Mouse (Mus musculus): ENCODE data around the gene Tpp1. TPM values are rescaled to one million over a fixed set of nuclear protein-coding genes. Genes with fewer than 3 reads are reported as not detected.
"Not testable (repeated sequence)": the region's sequence is repeated elsewhere in the genome, so short reads cannot be mapped to it uniquely, and the experiment has no call there.

Tpp1 gene
- total RNA-seq, 2 experiments from 2014 or later = 39.1 to 52.2 TPM

GRCm38 (mm10) chr7:105762517-105763270 is 10.7 kb upstream of the Tpp1 start:
- no peak for DNase-seq

GRCm38 (mm10) chr7:105761813-105762484 is 9.9 kb upstream of the Tpp1 start:
- no peak for DNase-seq

GRCm38 (mm10) chr7:105753281-105753680 is 1.2 kb upstream of the Tpp1 start:
- no peak for DNase-seq

GRCm38 (mm10) chr7:105752716-105753115 is 681 bp upstream of the Tpp1 start:
- no peak for DNase-seq

GRCm38 (mm10) chr7:105747776-105748175 is 4.3 kb downstream of the Tpp1 start:
- DNase-seq = no peak

GRCm38 (mm10) chr7:105743926-105744590 is 8.0 kb downstream of the Tpp1 start, which contains the start of gene Taf10:
Taf10 (minus strand) TSS chr7:105744361.
- DNase-seq = peak; percentile 88 to 90

- DNase-seq = not testable (repeated sequence)
These were observed 8.6 kb downstream of the Tpp1 start for GRCm38 (mm10) chr7:105743246-105743925.

DNA sequence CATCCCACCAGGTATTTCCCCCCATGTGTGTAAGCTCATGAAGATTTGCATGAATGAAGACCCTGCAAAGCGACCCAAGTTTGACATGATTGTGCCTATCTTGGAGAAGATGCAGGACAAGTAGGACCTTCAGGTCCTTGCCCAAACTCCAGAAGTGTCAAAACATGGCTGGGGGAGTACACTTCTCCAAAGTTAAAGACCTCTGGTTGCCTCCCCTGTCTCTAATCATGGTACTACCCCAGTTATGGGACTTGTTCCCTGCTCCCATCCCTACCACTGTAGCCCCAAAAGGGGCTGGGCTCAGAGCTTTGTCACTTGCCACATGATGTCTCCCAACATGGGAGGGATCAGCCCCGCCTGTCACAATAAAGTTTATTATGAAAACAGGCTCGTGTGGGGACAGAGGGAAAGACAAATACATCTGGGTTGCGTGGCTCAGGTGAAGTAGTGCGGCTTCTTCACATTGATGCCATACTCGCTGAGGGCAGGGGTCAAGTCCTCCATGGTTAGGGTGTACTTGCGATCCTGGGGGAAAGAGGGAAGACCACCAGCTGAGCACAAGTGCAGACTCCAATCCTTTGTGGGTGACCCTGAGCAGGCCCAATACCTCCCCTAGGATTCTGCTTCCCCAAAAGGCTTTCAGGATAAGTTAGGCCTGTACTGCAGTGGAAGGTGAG is 9.4 kb downstream of the Tpp1 start:
- not testable (repeated sequence) for DNase-seq

DNA sequence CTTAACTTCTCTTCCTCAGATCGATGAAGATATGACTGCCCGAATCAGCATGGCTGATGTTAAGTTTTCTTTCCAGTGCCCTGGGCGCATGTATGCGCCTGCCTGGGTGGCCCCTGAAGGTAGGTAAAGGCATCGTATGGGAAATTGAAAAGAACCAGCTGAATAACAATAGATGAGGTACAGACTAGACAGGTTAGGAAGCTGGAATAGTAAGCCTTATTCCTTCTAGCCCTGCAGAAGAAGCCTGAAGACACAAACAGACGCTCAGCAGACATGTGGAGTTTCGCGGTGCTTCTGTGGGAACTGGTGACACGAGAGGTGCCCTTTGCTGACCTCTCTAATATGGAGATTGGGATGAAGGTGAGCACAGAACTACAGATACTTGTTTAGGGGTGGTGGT is 10.1 kb downstream of the Tpp1 start:
- no peak for DNase-seq

DNA sequence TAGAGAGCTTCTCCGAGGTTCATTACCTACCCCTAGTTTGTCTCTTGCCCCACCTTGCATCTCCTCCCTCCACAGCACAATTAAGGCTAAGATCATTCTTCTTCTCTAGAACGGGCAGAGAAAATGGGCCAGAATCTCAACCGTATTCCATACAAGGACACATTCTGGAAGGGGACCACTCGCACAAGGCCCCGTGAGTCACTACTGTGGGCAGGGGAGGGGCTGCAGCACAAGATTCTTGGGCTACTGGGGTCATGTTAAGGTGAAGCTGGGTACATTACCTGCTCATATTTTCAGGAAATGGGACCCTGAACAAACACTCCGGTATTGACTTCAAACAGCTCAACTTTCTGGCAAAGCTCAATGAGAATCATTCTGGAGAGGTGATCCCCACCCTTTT is 11.2 kb downstream of the Tpp1 start:
- no peak for DNase-seq

GRCm38 (mm10) chr7:105740089-105740795 is 11.8 kb downstream of the Tpp1 start:
- DNase-seq = no peak

DNA sequence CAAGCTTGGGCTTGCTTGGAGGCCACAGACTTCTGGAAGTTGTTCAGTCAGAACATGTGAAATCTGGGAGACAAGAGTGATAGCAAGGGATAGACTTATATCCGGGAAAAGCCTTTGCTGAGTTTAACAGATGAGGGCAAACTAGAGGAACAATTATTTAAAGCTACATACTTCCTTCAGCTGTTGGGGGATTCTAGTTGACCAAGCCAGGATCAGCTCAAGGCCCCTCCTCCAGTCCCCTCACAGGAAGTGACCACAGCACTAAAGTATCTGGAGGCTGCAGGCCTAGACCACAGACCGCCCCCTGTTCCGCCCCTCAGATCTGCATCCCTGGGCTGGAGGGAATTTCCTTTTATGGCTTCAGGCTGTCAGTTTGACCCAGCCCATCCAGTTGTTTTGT is 13.1 kb downstream of the Tpp1 start:
- peak; percentile 80 to 92 for DNase-seq

DNA sequence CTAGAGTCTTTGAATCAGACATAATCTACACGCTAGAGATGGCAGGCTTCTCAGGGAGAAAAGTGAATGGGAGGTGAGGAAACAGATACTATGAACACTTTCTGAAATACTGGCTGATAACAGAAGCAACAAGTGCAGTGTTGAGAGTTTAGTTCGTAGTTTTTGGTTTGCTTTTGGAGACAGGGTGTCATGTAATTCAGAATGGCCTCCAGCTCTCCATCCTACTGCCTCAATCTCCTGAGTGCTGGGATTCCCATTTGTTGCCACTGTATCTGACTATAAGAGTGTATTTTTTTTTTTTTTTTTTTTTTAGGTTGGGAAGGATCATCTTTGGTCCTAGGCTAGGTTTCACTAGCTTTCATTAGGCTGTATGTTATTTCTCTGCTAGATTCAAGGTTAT is 13.7 kb downstream of the Tpp1 start:
- no peak for DNase-seq

DNA sequence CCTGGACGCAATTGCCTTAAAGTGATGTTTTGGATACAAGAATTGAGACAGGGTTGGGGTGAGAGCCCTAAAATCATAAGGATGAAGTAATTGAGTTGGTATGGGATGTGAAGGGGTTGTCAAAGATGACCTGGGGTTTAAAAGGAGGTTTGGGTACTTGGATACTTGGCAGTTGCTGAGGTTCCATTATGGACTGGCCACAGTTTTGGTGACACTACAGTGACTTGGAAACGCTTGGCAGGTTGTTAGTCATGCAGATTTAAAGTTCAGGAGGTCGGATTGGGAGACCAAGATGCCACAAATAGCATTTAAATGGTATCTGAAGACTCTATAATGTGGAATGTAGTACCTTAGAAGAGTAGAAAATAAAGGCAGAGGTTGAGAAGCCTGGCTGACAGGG is 14.4 kb downstream of the Tpp1 start:
- DNase-seq = no peak

DNA sequence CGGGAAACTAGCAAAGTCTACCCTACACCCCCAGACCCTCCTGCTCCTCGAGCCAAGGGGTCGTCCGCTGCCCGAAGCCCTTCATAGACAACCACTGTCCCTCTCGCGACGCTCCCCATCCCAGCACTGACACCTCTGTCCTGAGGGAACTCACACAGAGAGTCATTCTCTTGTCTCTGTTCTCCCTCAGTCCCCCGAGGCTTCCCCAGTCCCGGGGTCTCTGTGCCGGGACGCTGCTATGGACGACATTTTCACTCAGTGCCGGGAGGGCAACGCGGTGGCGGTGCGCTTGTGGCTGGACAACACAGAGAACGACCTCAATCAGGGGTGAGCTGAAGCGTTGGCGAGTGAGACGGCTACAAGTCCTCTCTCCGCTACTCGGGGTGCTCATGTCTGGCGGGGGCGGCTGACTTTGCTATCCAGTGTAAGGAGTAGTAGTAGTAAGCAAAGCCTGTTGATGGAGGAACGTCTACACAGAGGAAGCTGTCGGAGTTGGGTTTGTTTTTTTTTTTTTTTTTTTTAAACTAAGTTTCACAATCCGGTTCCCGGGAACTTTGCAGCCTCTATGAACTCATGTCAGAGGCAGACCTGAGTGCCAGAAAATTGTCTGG is 15.0 kb downstream of the Tpp1 start, which contains the start of gene Rrp8:
Rrp8 (minus strand) TSS at position 475 of the 611 bp plus-strand sequence.
- DNase-seq = peak; percentile 54 to 81

GRCm38 (mm10) chr7:105736264-105736901 is 15.7 kb downstream of the Tpp1 start, which contains the start of gene Ilk:
Ilk (plus strand) TSS chr7:105736592.
- peak; percentile 95 to 97 for DNase-seq

DNA sequence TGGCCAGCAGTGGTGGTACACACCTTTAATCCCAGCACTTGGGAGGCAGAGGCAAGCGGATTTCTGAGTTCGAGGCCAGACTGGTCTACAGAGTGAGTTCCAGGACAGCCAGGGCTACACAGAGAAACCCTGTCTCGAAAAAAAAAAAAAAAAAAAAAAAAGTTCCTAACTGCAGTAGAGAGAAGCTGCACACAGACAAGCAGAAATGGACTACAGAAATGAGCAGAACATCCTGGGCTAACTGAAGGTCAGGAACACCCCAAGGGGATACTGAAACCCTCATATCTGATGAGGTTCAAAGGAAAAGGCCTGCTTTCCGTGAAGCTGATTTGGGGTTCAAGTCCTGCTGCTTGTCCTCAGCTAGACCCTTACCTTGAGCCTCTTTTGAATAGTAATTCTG is 16.6 kb downstream of the Tpp1 start:
- DNase-seq = not testable (repeated sequence)

DNA sequence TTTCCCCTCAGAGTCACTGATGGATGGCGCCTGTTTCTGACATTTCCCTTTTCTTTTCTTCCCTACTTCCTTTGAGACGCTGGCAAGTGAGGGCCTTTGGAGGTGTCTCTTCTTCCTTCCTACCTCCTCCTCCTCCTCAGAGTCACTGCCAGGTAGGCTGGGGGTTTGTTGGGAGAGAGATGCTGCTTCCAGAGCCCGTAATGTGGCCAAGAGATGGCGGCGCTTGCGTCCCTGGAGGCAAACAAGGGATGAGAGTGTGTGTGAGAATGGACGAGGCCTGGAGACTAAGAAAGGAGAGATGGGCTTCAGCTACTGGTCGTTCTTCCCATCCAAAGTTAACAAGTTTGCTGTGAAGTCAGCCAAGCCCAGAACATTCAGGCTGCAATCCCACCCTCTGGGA is 17.2 kb downstream of the Tpp1 start:
- no peak for DNase-seq

DNA sequence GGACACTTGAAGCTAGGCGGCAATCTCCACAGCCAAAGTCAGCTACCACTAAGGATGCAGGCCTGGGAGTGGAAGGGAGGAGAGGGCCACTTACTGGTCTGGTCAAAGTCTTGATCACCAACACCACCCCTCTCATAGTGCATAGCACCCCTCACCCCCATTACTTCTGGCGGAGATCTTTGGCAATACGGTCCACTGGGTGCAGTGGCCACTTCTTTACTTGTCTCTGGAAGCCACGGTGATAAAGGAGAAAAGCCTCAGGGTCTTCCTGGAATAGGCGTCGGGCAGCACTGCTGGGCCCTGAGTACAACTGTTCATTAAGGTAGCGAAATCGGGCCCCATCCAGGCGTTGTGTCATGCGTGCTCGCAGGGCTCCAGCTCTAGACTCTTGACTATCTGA is 18.2 kb downstream of the Tpp1 start:
- DNase-seq = no peak
